Mouse (Mus musculus) kidney, postnatal 14 days (tissue): ENCODE measurements at regions not wholly inside any gene's neighbourhood (a gene's known extent, or its start where the extent isn't known, plus 50 kb on each side); places are given as distances from the start of the nearest gene placed in this dataset.

Experiments
- DNase-seq: peaks from one replicate; pipeline ENCODE4 v3.0.0; 2022; ENCODE audit warnings: mixed read lengths

DNA sequence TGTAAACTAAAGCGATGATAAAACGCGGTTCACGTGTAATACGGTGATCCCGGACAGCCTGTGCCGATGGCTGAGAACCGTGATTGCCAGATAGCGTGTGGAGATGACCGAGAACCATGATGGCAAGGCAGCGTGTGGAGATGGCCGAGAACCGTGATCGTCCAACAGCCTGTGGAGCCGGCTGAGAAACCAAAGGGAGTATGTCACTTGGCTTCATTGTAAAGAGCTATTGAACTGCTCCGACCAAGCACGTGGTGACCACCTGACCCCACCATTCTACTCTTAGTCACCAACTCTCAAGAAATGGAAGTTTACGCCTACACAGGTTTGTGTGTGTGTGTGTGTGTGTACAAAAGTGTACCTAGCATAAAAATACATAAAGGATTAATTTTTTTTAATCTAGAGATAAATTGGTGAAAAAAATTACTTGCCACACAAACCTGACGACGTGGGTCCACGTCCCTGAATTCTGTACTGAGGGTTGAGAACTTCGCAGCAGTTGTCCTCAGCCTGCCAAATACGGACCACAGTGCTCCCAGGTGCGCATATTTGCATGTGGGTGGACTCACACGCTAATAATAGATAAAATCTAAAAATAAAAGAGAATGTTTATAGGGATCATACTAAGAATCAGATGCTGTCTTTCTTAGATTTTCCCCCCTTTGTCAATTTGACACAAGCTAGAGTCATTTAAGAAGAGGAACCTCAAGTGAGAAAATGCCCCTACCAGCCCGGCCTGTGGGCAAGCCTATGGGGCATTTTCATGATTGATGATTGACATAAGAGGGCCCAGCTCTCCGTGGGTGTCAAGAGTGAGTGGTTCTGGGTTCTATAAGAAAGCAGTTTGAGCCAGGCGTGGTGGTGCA, 56.6 kb upstream of the Mef2a start:
- DNase-seq = no peak

DNA sequence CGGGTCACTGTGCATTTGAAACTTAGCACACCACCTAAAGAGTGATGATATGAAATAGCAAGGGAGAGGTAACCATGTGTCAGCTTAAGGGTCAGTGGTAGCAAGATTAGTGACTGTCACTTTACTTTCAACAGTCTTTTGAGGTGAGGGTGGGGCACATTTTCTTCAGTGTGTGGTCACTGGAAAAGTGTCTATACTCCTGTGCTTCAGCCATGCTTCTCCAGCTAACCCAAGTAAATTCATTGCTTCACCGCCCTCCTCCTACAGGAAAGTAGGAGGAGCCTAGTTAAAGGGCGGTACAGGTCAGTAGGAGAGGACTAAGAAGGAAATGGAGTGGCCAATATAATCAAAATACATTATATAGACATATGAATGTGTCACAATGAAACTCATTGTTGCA, 55.7 kb upstream of the Mef2a start:
- no peak for DNase-seq

DNA sequence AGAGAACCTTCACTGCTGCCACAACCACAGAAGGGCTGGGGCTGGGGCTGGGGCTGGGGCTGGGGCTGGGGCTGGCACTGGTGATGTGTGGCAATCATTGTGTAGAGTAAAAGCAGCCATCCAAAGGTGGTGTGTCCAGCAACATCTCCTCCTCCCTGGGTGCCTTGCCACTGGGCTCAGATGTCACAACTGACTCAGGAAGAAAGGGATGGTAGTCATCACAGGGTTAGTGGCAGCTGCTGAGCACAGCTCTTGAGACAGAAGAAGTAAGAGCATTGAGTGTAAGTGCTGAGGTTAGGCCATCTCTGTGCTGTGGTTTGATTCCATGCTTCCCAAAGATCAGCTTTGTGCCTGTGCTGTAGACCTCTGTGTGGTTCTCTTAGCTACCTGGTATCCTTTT, 53.4 kb upstream of the Mef2a start:
- no peak for DNase-seq

DNA sequence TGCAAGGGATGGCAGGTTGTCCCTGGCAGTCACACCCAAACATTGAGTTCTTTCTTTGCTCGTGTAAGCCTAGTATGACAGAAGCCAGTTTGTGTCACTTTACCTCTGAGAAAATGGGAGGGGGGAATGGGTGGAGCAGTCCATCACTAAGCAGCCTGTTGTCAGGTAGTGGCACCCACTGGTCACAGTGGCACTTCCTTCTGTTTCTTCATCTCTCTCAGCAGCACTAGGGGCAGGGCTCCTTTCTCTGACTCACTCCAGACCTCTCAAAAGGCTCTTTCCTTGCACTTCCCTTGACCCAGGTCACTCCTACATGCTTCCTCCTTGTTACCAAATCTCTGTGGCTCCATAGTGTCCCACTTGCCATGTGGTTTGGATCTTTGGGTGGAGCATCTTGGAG, 52.9 kb upstream of the Mef2a start:
- peak; percentile 9 for DNase-seq

DNA sequence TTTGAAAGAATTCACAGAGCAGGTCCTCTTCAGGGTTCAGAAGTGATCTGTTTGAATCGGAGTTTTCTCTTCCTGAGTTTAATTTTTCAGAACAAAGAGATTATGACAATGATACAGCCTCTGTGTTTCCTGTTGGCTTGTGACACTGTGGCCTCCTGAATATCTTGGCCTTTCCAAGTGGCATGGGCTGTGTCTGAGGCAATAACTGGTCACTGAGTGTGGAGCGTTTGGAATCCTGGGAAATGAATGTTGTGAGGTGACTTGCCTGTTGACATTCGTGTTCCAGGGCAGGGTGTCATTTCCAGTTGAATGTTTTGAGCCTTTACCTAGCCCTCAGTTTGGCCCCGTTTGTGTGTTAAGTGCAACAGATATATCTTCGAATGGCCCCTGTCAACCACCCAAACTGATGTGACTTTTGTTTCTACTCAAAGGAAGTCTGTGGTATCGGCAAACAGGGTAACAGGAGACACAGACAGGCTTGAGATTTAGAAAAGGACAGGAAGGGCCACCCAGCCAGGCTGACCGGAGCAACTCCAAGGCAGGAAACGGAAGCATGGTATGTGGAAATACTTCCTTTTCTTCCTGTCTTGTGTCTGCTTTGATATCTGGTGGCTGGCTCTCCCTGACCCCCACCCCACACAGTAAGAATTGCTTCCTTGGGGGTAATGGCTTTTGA, 52.3 kb upstream of the Mef2a start:
- peak; percentile 51 for DNase-seq
